In genomic region chrX:51140055-51140454, GRCm38 (mm10) we compare ENCODE assay signal across 1 mouse cellular context.
TF ChIP-seq lines count a peak whose summit lies in the region.

No protein-coding gene starts in this region.

TF ChIP-seq in MEL, 35 proteins besides CTCF, POLR2A, EP300 and RAD21 (continued from another document):
- TF ChIP-seq CHD1 (IDR thresholded peaks at IDR 0.05; ENCODE audit: low read depth, low read length), result no peak
- TF ChIP-seq GATA1 (IDR thresholded peaks at IDR 0.05; ENCODE audit: low read depth, low read length), result no peak
- no peak for TF ChIP-seq SMC3 (IDR thresholded peaks at IDR 0.05; ENCODE audit: low read depth, low read length)
